Comparison of ENCODE assay signal across 9 mouse cellular contexts in the genomic region with DNA sequence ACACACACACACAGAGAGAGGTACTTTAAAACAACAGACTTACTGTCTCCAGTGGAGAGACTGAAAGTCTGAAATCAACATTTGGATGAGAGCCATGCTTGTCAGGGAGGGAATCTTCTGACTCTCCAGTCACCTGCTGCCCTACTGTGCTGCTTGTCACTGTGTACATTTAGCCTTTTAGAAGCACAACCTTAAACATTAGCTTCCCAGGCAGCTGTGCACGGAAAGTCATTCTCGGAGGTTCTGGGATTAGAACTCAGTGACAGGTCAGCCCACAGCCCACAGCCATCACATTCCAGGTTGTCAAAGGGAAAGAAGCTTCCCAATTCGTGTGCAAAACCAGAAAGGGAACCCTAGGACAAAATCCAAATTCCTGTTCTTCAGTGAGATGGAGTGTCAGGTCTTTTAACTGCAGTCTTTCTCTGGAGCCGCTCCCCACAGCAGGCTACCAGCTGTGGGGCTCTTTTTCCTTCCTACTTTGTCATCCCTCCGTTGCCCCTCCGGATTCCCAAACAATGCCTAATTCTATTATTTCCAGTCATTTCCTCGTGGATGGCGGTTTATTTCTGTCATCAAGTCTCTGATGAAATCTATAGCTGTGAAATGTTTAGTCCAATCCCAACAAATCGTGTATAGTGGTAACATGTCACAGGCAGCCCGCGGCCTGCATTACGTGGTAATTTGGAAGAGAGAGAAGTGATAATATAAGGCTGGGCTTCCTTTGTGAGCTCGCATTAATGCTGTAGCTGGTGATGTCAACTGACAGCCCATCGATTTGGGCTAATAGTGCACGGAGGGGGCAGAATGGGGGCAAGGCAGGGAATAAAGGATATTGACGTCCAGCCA. TPM values are rescaled to one million over a fixed set of nuclear protein-coding genes. Genes with fewer than 3 reads are reported as not detected.
DNase-seq lines count a peak whose midpoint lies in the region; ATAC-seq and TF ChIP-seq lines count a peak whose summit lies in the region.
"Had no signal": no experiment of that assay in that cellular context is flagged by ENCODE, and none has a peak within 500 bp of the region (broad histone marks: within the 10 kb centered on the region; RNA-seq: fewer than 3 reads in every experiment).

No protein-coding gene starts in this region.

- H3K36me3 ChIP-seq in lung, postnatal 0 days (ENCODE audit: insufficient read depth, low read length), result 0 out of 2 replicates have a peak, but pooled peaks cover 11% of the 10 kb centered on the region
- H3K36me3 ChIP-seq in embryonic facial prominence, embryonic 15.5 days, result peaks cover 33% of the 10 kb centered on the region
- H3K36me3 ChIP-seq in limb, embryonic 14.5 days (ENCODE audit: control insufficient read depth, insufficient read depth, low read length), result peaks cover 41% of the 10 kb centered on the region
- H3K36me3 ChIP-seq in stomach, embryonic 15.5 days, result peaks cover 22% of the 10 kb centered on the region

- H3K27me3 ChIP-seq in lung, postnatal 0 days (replicated peaks; ENCODE audit: insufficient read depth, low read length), result no peaks in the 10 kb centered on the region
- H3K27me3 ChIP-seq in embryonic facial prominence, embryonic 15.5 days, result no peaks in the 10 kb centered on the region
- H3K27me3 ChIP-seq in limb, embryonic 14.5 days (ENCODE audit: control insufficient read depth, insufficient read depth, low read length), result no peaks in the 10 kb centered on the region
- H3K27me3 ChIP-seq in stomach, embryonic 15.5 days (replicated peaks), result no peaks in the 10 kb centered on the region

- intact Hi-C loops in gastrocnemius, postnatal 36 days (cut with DNase I), result no loop called here

- ATAC-seq in lung, postnatal 0 days, result no peak
- ATAC-seq in embryonic facial prominence, embryonic 15.5 days (ENCODE audit: insufficient number of reproducible peaks, low FRiP score, low TSS enrichment, low read depth), result no peak
- ATAC-seq in limb, embryonic 14.5 days (ENCODE audit: low FRiP score, low read depth), result no peak; the same call in 1 of the 2 replicates
- 0 out of 2 replicates have a peak, but pooled peaks have one; percentile 18 for ATAC-seq in stomach, embryonic 15.5 days (ENCODE audit: insufficient read depth, low FRiP score, low read depth)

- no peak overlapping the region for H3K4me2 ChIP-seq in lung, postnatal 0 days (replicated peaks; ENCODE audit: low read depth, low read length)
- H3K4me2 ChIP-seq in embryonic facial prominence, embryonic 15.5 days (replicated peaks), result no peak overlapping the region
- no peak overlapping the region for H3K4me2 ChIP-seq in limb, embryonic 14.5 days (replicated peaks; ENCODE audit: low read depth, low read length, severe bottlenecking)
- no peak overlapping the region for H3K4me2 ChIP-seq in stomach, embryonic 15.5 days

- H3K9ac ChIP-seq in lung, postnatal 0 days (replicated peaks; ENCODE audit: low read depth), result no peak overlapping the region
- no peak overlapping the region for H3K9ac ChIP-seq in embryonic facial prominence, embryonic 15.5 days
- no peak overlapping the region for H3K9ac ChIP-seq in limb, embryonic 14.5 days (ENCODE audit: low read depth, low read length, severe bottlenecking)
- H3K9ac ChIP-seq in stomach, embryonic 15.5 days, result no peak overlapping the region

- no peak overlapping the region for H3K4me3 ChIP-seq in lung, postnatal 0 days (ENCODE audit: low read depth, low read length)
- no peak overlapping the region for H3K4me3 ChIP-seq in embryonic facial prominence, embryonic 15.5 days (replicated peaks)
- no peak overlapping the region for H3K4me3 ChIP-seq in limb, embryonic 14.5 days (replicated peaks; ENCODE audit: low read length)
- no peak overlapping the region for H3K4me3 ChIP-seq in stomach, embryonic 15.5 days (replicated peaks)

- no peak overlapping the region for H3K27ac ChIP-seq in lung, postnatal 0 days (ENCODE audit: low read length)
- peak overlapping the region; percentile 71 for H3K27ac ChIP-seq in embryonic facial prominence, embryonic 15.5 days (replicated peaks)
- H3K27ac ChIP-seq in limb, embryonic 14.5 days (replicated peaks; ENCODE audit: low read depth, low read length), result peak overlapping the region; percentile 28; the same call in 1 of the 2 replicates
- peak overlapping the region; percentile 61 for H3K27ac ChIP-seq in stomach, embryonic 15.5 days
- H3K27ac ChIP-seq: macrophage had no signal

- WGBS in lung, postnatal 0 days, result 34% methylated on average over 16 of the region's 16 CpGs
- WGBS in embryonic facial prominence, embryonic 15.5 days, result 21% methylated on average over 16 of the region's 16 CpGs
- WGBS in limb, embryonic 14.5 days, result 38% methylated on average over 16 of the region's 16 CpGs
- WGBS in stomach, embryonic 15.5 days, result 29% methylated on average over 16 of the region's 16 CpGs

- H3K9me3 ChIP-seq in lung, postnatal 0 days (ENCODE audit: low read length), result no peaks in the 10 kb centered on the region
- H3K9me3 ChIP-seq in embryonic facial prominence, embryonic 15.5 days (replicated peaks), result no peaks in the 10 kb centered on the region
- no peaks in the 10 kb centered on the region for H3K9me3 ChIP-seq in limb, embryonic 14.5 days (ENCODE audit: control insufficient read depth, low read length)
- H3K9me3 ChIP-seq in stomach, embryonic 15.5 days, result no peaks in the 10 kb centered on the region

- H3K4me1 ChIP-seq in lung, postnatal 0 days (ENCODE audit: insufficient read depth, low read depth, low read length), result no peaks in the 10 kb centered on the region
- H3K4me1 ChIP-seq in embryonic facial prominence, embryonic 15.5 days, result peaks cover 51% of the 10 kb centered on the region
- H3K4me1 ChIP-seq in limb, embryonic 14.5 days (ENCODE audit: control insufficient read depth, insufficient read depth, low read length), result peaks cover 27% of the 10 kb centered on the region
- H3K4me1 ChIP-seq in stomach, embryonic 15.5 days, result peaks cover 23% of the 10 kb centered on the region

- TF ChIP-seq POLR2A in limb, embryonic 14.5 days (IDR thresholded peaks at IDR 0.05; ENCODE audit: borderline replicate concordance, extremely low read depth, insufficient read depth, insufficient read length), result no peak

- no peak for TF ChIP-seq CTCF in lung, postnatal 0 days (IDR thresholded peaks at IDR 0.05)

- peak; percentile 57 for DNase-seq in lung, postnatal 0 days (ENCODE audit: low spot score)
- DNase-seq in lung, postnatal 14 days, result no peak
- peak; percentile 36 for DNase-seq in limb, embryonic 14.5 days (ENCODE audit: low spot score)
- no peak for DNase-seq in gastrocnemius, postnatal 36 days
- DNase-seq in urinary bladder, adult 2 months (ENCODE audit: low spot score), result no peak
- DNase-seq: adrenal gland, postnatal 25 days had no signal

- TF ChIP-seq EP300 in lung, postnatal 0 days (IDR thresholded peaks at IDR 0.05), result no peak

RNA-seq across cellular contexts. Expression of gene Hspa8, which starts 7.5 kb away (rescaled TPM):
- 956 and 1,427 TPM in 2 replicates for polyA plus RNA-seq in lung, postnatal 0 days (2015; fragmentation: Nextera tagmentation; extraction: Ambion mirVana)
- polyA plus RNA-seq in embryonic facial prominence, embryonic 15.5 days (2015; fragmentation: Nextera tagmentation; extraction: Ambion mirVana), result 2,291 and 2,301 TPM in 2 replicates
- polyA plus RNA-seq in limb, embryonic 14.5 days (2012; rRNA removed), result 2,115 and 2,701 TPM in 2 replicates
- polyA plus RNA-seq in limb, embryonic 14.5 days (2014; fragmentation: Nextera tagmentation; extraction: Ambion mirVana), result 1,955 and 2,023 TPM in 2 replicates
- 2,024 and 2,425 TPM in 2 replicates for polyA plus RNA-seq in stomach, embryonic 15.5 days (2015; fragmentation: Nextera tagmentation; extraction: Ambion mirVana)
- 1,000 to 10,000 TPM; 1,032 to 1,188 TPM for total RNA-seq in gastrocnemius, postnatal 36 days (2021)
- 1,107 and 1,301 TPM in 2 replicates for polyA plus RNA-seq in urinary bladder, adult 2 months (2012; rRNA removed)

Comparison
In these comparisons a context has a peak if more than half of its experiments do, and no peak if none do; other contexts are left out.
1. DNase-seq: peak in lung, postnatal 0 days (single experiment) and limb, embryonic 14.5 days (single experiment); none in lung, postnatal 14 days (single experiment), gastrocnemius, postnatal 36 days (0 of 2) and urinary bladder, adult 2 months (single experiment).